Mouse (Mus musculus) cerebellum, adult 2 months (tissue): Measurements from ENCODE around the gene Prkce.

ENCODE experiments used
- CTCF ChIP-seq: fragments of 200-500 bp; IDR thresholded peaks from 2 replicates; pipeline ENCODE4 v1.5.1; 2011; ENCODE audit warnings: low read depth, mild to moderate bottlenecking, control low read depth, low read length, moderate library complexity, borderline replicate concordance; ENCODE audit not compliant: insufficient read depth
- POLR2A ChIP-seq: fragments of 200-500 bp; IDR thresholded peaks from 2 replicates; pipeline ENCODE4 v1.6.1; 2011; ENCODE audit warnings: low read length, control low read depth, borderline replicate concordance; ENCODE audit not compliant: insufficient read depth

DNA sequence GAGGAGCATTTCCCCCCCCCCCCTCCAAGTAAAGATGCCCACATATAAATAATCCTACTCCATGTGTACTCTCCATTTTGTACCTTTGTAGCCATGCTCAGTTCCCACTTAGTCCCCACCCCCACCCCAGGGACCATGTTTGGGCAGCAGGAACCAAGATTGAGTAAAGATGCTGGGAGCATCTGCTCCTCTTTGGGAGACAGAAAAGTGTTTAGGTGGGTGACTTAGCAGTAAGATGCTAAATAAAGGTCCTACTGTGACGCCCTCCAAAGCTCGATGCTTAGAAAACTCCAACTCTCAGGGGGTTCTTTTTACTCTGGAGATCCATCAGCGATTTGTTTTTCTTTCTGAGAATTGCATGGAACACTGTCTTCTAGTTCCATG is 270.7 kb downstream of the Prkce start:
- no peak for TF ChIP-seq CTCF
- TF ChIP-seq POLR2A = no peak
